Mouse (Mus musculus) inflammation-experienced regulatory T-cells, adult 16 weeks (primary cell): ENCODE results near the gene Dapl1. TPM values are rescaled to one million over a fixed set of nuclear protein-coding genes. Genes with fewer than 3 reads are reported as not detected.

Source experiments
- polyA plus RNA-seq: library from polyadenylated mRNA; unstranded; fragments of 100-300 nt; shearing (Covaris generic); gene quantifications from one replicate; pipeline ENCODE4 v1.2.1, GENCODE M21; 2017

The Dapl1 gene
- polyA plus RNA-seq, result 27.1 TPM

DNA sequence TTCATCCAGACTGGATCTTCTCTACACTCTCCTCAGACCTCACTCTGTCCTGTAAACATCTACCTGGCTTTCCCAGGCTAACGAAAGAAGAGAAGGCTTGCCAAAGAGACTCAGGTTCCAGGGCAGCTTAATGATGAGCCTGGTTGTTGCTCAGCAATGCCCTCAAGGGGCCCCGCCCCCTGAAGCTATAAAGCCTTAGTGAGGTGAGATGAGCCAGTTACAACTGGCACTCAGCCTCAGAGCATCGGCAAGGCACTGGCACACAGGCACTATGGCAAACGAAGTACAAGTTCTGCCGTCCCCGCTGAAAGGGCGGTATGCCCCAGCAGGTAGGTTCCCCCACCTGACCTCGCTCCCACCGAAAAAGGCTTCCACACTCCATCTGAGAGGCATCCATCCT, at the start of gene Dapl1:
Dapl1 (plus strand) TSS at position 216 of the 400 bp plus-strand sequence.

Other genes starting within 250 kb of the Dapl1 start
- 10.9 TPM for gene Tanc1, start 127.4 kb downstream of the Dapl1 start, polyA plus RNA-seq